Mouse (Mus musculus): Measurements from ENCODE around the gene Rara. TPM values are rescaled to one million over a fixed set of nuclear protein-coding genes. Genes with fewer than 3 reads are reported as not detected.
A peak's percentile ranks its signal among the peaks of the same experiment; 100 is the strongest.

Gene Rara
- polyA plus RNA-seq, 1 experiment: 17.2 TPM

DNA sequence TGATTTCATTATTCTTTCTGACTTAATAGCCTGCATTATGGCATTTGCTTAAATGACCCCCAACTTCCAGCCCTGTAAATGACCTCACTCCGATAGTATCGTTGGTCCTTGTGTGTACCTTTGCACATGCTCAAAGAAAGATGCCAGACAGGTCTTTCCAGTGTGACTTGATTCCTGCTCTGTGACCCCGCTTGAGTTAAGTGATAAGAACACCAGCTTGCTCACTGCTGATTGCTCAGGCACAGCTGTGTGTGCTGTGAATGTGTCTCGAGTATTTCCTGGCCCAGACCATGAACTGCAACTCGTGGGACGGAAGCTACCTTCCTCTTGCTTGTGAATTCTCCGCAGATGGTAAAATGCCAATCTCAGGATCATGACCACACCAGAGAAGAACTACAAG lies 22.6 kb upstream of the Rara start:
- 48% methylated on average over 7 of the region's 7 CpGs for WGBS
- no peak for TF ChIP-seq CTCF (IDR thresholded peaks at IDR 0.05; ENCODE audit: control insufficient read depth, insufficient read depth, low read length)
- no peak for TF ChIP-seq POLR2A (IDR thresholded peaks at IDR 0.05; ENCODE audit: borderline replicate concordance, control insufficient read depth, low read depth, low read length)
- Histone ChIP-seq H3K4me1 (ENCODE audit: control insufficient read depth, insufficient read depth, low read length) (peaks cover 2% of the 10 kb centered on the region; the same call in 1 of the 2 replicates), H3K27ac (ENCODE audit: control insufficient read depth, insufficient read depth, low read depth, low read length, poor library complexity) (no peak overlapping the region), H3K4me3 (replicated peaks; ENCODE audit: control insufficient read depth, low read depth, low read length) (no peak overlapping the region)

DNA sequence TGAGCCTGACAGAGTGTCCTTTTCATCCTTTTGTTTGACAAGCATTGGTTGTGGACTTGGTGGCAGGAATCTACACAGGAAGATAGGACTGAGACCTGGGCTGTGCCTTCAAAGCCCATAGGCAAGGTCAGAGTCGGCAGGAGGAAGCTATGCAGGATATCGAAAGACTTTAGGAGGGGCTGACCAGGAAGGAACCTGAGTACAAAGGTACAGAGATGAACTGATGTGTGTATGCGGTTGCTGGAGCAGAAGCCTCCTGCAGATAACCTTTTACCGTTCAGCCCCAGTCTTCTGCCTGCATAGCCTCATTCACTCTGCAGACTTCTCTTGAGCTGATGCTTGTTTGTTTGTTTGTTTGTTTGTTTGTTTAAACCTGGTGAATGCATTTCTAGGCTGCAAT lies 22.0 kb upstream of the Rara start:
- H3K4me1 ChIP-seq (ENCODE audit: control insufficient read depth, insufficient read depth, low read length): peaks cover 2% of the 10 kb centered on the region; the same call in 1 of the 2 replicates
- 41% methylated on average over 4 of the region's 4 CpGs for WGBS
- H3K27ac ChIP-seq (ENCODE audit: control insufficient read depth, insufficient read depth, low read depth, low read length, poor library complexity): peak overlapping the region; percentile 5; the same call in 1 of the 2 replicates
- H3K4me3 ChIP-seq (replicated peaks; ENCODE audit: control insufficient read depth, low read depth, low read length): no peak overlapping the region
- no peak for TF ChIP-seq POLR2A (IDR thresholded peaks at IDR 0.05; ENCODE audit: borderline replicate concordance, control insufficient read depth, low read depth, low read length)
- no peak for TF ChIP-seq CTCF (IDR thresholded peaks at IDR 0.05; ENCODE audit: control insufficient read depth, insufficient read depth, low read length)

DNA sequence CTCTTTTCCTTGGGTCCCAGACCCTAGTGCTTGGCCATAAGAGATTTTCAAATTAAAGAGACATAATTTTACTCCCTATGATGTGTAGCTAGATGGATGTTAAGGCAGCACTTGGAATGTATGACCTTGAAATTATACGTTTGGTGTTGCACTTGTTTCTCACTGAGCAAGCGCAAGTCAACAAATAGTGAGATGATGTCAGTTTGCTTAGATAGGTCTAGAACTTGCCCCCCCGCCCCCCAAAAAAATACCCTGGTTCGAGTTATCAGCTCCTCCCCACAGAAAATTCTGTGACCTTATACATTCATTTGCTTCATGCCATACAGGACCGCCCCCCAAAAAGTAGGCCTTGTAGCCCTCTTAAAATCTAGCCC lies 20.6 kb upstream of the Rara start:
- WGBS: 51% methylated on average over 5 of the region's 5 CpGs
- H3K4me3 ChIP-seq (replicated peaks; ENCODE audit: control insufficient read depth, low read depth, low read length): no peak overlapping the region
- H3K4me1 ChIP-seq (ENCODE audit: control insufficient read depth, insufficient read depth, low read length): peaks cover 2% of the 10 kb centered on the region; the same call in 1 of the 2 replicates
- no peak for TF ChIP-seq CTCF (IDR thresholded peaks at IDR 0.05; ENCODE audit: control insufficient read depth, insufficient read depth, low read length)
- no peak for TF ChIP-seq POLR2A (IDR thresholded peaks at IDR 0.05; ENCODE audit: borderline replicate concordance, control insufficient read depth, low read depth, low read length)
- no peak overlapping the region; the same call in 1 of the 2 replicates for H3K27ac ChIP-seq (ENCODE audit: control insufficient read depth, insufficient read depth, low read depth, low read length, poor library complexity)

DNA sequence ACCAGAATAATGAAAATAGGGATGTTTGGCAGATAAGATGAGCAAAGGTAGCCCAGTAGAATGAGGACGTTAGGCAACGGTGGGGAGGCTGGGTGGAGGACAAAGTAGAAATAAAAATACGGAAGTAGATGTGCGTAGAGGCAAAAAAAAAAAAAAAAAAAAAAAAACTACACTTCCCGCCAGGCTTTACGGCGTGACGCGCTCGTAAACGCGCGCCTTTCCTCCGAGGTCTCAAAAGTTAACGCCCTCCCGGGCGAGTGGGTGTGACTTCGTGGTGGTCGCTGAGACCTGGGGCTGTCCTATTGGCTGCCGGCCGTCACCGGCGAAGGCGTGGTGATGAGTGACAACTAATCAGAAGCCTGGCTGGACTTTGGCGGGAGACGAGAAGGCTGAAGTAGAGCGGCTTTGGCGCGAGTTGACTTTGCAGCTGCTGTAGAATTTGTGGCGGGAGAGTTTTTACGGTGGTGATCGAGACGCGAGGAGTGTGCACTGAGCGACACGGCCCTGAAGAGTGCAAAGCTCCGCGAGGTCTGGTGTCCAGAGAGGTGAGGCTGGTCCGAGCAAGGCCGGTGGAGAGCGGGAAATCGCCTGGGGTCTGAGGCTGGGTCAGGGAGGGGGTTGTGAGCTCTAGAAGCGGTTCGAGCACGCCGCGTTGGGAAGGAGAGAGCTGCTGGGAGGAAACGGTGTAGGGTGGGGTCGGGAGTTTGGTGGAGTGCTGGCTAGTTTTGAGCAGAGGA lies 20.0 kb upstream of the Rara start, which contains the start of gene Cdc6:
TSS of gene Cdc6 (plus strand) at position 365 of the 737 bp plus-strand sequence.
- H3K4me1 ChIP-seq (ENCODE audit: control insufficient read depth, insufficient read depth, low read length): peaks cover 2% of the 10 kb centered on the region; the same call in 1 of the 2 replicates
- H3K27ac ChIP-seq (ENCODE audit: control insufficient read depth, insufficient read depth, low read depth, low read length, poor library complexity): peak within 1 kb of the TSS; percentile 43
- H3K4me3 ChIP-seq (replicated peaks; ENCODE audit: control insufficient read depth, low read depth, low read length): peak within 1 kb of the TSS; percentile 61
- TF ChIP-seq POLR2A (IDR thresholded peaks at IDR 0.05; ENCODE audit: borderline replicate concordance, control insufficient read depth, low read depth, low read length) (peak; percentile 46), CTCF (IDR thresholded peaks at IDR 0.05; ENCODE audit: control insufficient read depth, insufficient read depth, low read length) (no peak)
- WGBS: under 1% methylated on average over 49 of the region's 49 CpGs

DNA sequence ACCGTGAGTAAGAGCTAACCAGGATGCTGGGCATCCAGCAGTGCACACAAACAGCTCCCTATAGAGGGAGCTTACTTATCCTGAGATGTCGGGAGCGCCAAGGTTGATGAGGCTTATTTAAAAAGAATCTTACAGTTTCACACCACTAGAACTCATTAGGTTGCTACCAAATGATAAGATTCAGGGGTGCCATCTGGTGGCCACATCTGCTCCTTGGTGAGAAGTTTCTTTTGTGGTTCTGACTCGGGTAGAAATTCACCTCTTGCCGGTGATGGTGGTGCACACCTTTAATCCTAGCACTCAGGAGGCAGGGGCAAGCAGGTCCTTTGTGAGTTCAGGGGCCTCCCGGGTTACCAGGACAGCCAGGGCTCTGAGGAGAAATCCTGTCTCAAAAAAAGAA lies 18.0 kb upstream of the Rara start:
- Histone ChIP-seq H3K4me1 (ENCODE audit: control insufficient read depth, insufficient read depth, low read length) (peaks cover 2% of the 10 kb centered on the region; the same call in 1 of the 2 replicates), H3K27ac (ENCODE audit: control insufficient read depth, insufficient read depth, low read depth, low read length, poor library complexity) (peak overlapping the region; percentile 61), H3K4me3 (replicated peaks; ENCODE audit: control insufficient read depth, low read depth, low read length) (peak overlapping the region; percentile 85)
- WGBS: 18% methylated on average over 6 of the region's 6 CpGs
- TF ChIP-seq POLR2A (IDR thresholded peaks at IDR 0.05; ENCODE audit: borderline replicate concordance, control insufficient read depth, low read depth, low read length) (no peak), CTCF (IDR thresholded peaks at IDR 0.05; ENCODE audit: control insufficient read depth, insufficient read depth, low read length) (peak; percentile 38)

DNA sequence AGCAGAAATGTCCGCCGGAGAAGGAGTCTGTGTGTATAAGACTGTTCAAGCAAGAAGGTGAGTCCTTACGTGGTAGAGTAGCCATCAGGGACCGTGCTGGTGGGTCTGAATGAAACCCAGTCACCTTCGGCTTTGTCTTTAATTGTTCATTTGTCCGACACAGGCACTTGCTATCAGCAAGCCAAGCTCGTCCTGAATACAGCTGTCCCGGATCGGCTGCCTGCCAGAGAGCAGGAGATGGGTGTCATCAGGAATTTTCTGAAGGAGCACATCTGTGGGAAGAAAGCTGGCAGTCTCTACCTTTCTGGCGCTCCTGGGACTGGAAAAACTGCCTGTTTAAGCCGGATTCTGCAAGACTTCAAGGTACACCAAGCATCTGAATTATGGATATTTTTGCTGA lies 17.2 kb upstream of the Rara start:
- H3K27ac ChIP-seq (ENCODE audit: control insufficient read depth, insufficient read depth, low read depth, low read length, poor library complexity): peak overlapping the region; percentile 37; the same call in 1 of the 2 replicates
- H3K4me3 ChIP-seq (replicated peaks; ENCODE audit: control insufficient read depth, low read depth, low read length): peak overlapping the region; percentile 63
- no peak for TF ChIP-seq POLR2A (IDR thresholded peaks at IDR 0.05; ENCODE audit: borderline replicate concordance, control insufficient read depth, low read depth, low read length)
- no peak for TF ChIP-seq CTCF (IDR thresholded peaks at IDR 0.05; ENCODE audit: control insufficient read depth, insufficient read depth, low read length)
- WGBS: 89% methylated on average over 11 of the region's 11 CpGs
- H3K4me1 ChIP-seq (ENCODE audit: control insufficient read depth, insufficient read depth, low read length): peaks cover 2% of the 10 kb centered on the region; the same call in 1 of the 2 replicates

DNA sequence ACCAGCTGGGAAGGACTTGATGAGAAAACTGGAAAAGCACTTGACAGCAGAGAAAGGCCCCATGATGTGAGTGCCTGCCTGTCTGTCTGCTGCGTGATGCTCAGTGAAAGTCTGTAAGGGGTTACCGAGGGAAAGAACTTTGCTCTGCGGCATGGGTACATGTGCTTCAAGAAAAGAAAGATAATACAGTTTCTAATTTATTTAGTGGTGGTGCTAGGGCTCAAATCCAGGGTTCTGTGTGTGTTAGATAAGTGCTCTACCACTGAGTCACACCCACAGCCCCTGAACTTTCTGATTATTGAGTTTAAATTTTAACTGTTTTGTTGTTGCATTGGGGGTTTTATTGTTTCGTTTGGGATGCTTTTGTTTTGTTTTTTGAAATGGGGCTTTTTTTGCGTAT lies 16.1 kb upstream of the Rara start:
- TF ChIP-seq POLR2A (IDR thresholded peaks at IDR 0.05; ENCODE audit: borderline replicate concordance, control insufficient read depth, low read depth, low read length): no peak
- TF ChIP-seq CTCF (IDR thresholded peaks at IDR 0.05; ENCODE audit: control insufficient read depth, insufficient read depth, low read length): no peak
- H3K4me3 ChIP-seq (replicated peaks; ENCODE audit: control insufficient read depth, low read depth, low read length): peak overlapping the region; percentile 8
- peaks cover 2% of the 10 kb centered on the region; the same call in 1 of the 2 replicates for H3K4me1 ChIP-seq (ENCODE audit: control insufficient read depth, insufficient read depth, low read length)
- H3K27ac ChIP-seq (ENCODE audit: control insufficient read depth, insufficient read depth, low read depth, low read length, poor library complexity): peak overlapping the region; percentile 82
- WGBS: 69% methylated on average over 5 of the region's 5 CpGs

DNA sequence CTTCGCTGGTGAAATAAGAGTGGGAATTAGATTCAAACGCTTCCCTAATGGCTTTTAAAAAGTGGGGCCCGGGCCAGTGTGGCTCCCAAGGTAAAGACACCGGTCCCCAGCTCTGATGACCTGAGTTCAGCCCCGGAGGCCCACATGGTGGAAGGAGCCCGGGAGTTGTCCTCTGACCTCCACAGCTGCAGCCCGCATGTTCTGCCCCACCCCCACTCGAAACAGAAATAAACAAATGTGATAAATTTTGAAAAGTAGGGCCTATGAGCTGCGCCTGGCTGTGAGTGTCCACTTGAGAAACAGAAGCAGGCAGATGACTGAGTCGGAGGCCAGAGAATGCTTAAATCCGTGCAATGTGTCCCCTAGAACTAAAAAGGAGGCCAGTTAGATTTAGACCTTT lies 13.4 kb upstream of the Rara start:
- Histone ChIP-seq H3K4me1 (ENCODE audit: control insufficient read depth, insufficient read depth, low read length) (peaks cover 6% of the 10 kb centered on the region; the same call in 1 of the 2 replicates), H3K27ac (ENCODE audit: control insufficient read depth, insufficient read depth, low read depth, low read length, poor library complexity) (no peak overlapping the region), H3K4me3 (replicated peaks; ENCODE audit: control insufficient read depth, low read depth, low read length) (no peak overlapping the region)
- TF ChIP-seq POLR2A (IDR thresholded peaks at IDR 0.05; ENCODE audit: borderline replicate concordance, control insufficient read depth, low read depth, low read length) (no peak), CTCF (IDR thresholded peaks at IDR 0.05; ENCODE audit: control insufficient read depth, insufficient read depth, low read length) (no peak)
- 91% methylated on average over 11 of the region's 11 CpGs for WGBS
